Comparison of ENCODE assay signal across 14 mouse cellular contexts in the genomic region with DNA sequence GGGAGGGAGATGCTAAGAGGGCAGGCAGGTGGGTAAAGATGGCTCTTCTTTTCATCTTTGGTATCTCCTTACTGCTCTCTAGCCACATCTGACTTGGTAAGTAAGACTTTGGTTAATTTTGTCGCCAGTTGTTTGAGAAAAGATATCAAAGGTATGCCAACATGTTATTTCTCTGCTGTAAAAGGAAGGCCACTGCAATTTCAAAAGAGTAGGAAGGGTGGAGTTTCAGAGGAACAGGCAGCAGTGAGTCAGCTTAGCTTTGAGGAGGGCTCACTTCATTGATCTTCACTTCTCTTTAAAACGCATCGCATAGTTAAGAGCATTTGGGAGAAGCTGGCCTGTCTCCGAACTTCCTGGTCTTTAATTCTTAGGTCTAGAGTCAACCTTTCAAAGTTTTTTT. TPM values are rescaled to one million over a fixed set of nuclear protein-coding genes. Genes with fewer than 3 reads are reported as not detected.
DNase-seq lines count a peak whose midpoint lies in the region; ATAC-seq lines count a peak whose summit lies in the region.
"Had no signal": no experiment of that assay in that cellular context is flagged by ENCODE, and none has a peak within 500 bp of the region (broad histone marks: within the 10 kb centered on the region; RNA-seq: fewer than 3 reads in every experiment).

No protein-coding gene starts in this region.

- ATAC-seq in inflammation-experienced regulatory T-cells, adult 6 months: peak; percentile 54
- ATAC-seq in monocyte, adult 5-6 weeks (replicated peaks; ENCODE audit: insufficient number of reproducible peaks, low FRiP score, low TSS enrichment, poor library complexity, severe bottlenecking): peak; percentile 66; the same call in 1 of the 2 replicates
- no peak for ATAC-seq in frontal cortex, adult (ENCODE audit: low TSS enrichment)
- ATAC-seq: forebrain, embryonic 14.5 days; hindbrain, postnatal 0 days had no signal

- DNase-seq in 416B (ENCODE audit: low read depth): peak; percentile 28
- peak; percentile 34 for DNase-seq in T-cell, adult 2 months (ENCODE audit: low spot score)
- no peak for DNase-seq in cerebellum, adult 11-12 months
- no peak for DNase-seq in lung, postnatal 25 days (ENCODE audit: low spot score)
- DNase-seq: adrenal gland, postnatal 14 days; cerebellum, adult 2 months; cerebellum, postnatal 10 days; heart, adult 2 months; heart, postnatal 14 days had no signal

RNA-seq across cellular contexts. Expression of gene Lyst, which starts 8.2 kb away (rescaled TPM):
- 10 to 100 TPM; 13.9 to 18.7 (median 14.4) TPM for polyA plus RNA-seq in inflammation-experienced regulatory T-cells, adult 6 months (2017; shearing (Covaris generic))
- total RNA-seq in monocyte, adult 5-6 weeks (2017): 73.5 to 115 TPM (median 113 TPM) in 3 replicates

Comparison
In these comparisons a context has a peak if more than half of its experiments do, and no peak if none do; other contexts are left out.
1. DNase-seq: peak in 416B (single experiment) and T-cell, adult 2 months (single experiment); none in cerebellum, adult 11-12 months (single experiment) and lung, postnatal 25 days (single experiment).